Mouse (Mus musculus): ENCODE data around the gene Rapgef2.
"Not testable (repeated sequence)": the region's sequence is repeated elsewhere in the genome, so short reads cannot be mapped to it uniquely, and the experiment has no call there.

Rapgef2 gene

GRCm38 (mm10) chr3:79202275-79203153 lies 83.8 kb downstream of the Rapgef2 start:
- DNase-seq (ENCODE audit: low read depth) = peak; percentile 59

- DNase-seq (ENCODE audit: low read depth) = peak; percentile 29
Measured at GRCm38 (mm10) chr3:79196708-79197437, 89.4 kb downstream of the Rapgef2 start.

- no peak for DNase-seq (ENCODE audit: low read depth)
Measured at GRCm38 (mm10) chr3:79195280-79195679, 91.0 kb downstream of the Rapgef2 start.

- DNase-seq (ENCODE audit: low read depth) = no peak
Measured at GRCm38 (mm10) chr3:79194111-79194793, 92.1 kb downstream of the Rapgef2 start.

GRCm38 (mm10) chr3:79193001-79193400 lies 93.3 kb downstream of the Rapgef2 start:
- DNase-seq (ENCODE audit: low read depth) = no peak

- DNase-seq (ENCODE audit: low read depth) = no peak
Measured at GRCm38 (mm10) chr3:79191981-79192380, 94.3 kb downstream of the Rapgef2 start.

- no peak for DNase-seq (ENCODE audit: low read depth)
Measured at GRCm38 (mm10) chr3:79191471-79191870, 94.8 kb downstream of the Rapgef2 start.

- no peak for DNase-seq (ENCODE audit: low read depth)
Measured at GRCm38 (mm10) chr3:79190377-79190776, 95.9 kb downstream of the Rapgef2 start.

- DNase-seq (ENCODE audit: low read depth) = no peak
Measured at GRCm38 (mm10) chr3:79187912-79188311, 98.4 kb downstream of the Rapgef2 start.

- no peak for DNase-seq (ENCODE audit: low read depth)
Measured at GRCm38 (mm10) chr3:79182290-79182689, 104.0 kb downstream of the Rapgef2 start.

- no peak for DNase-seq (ENCODE audit: low read depth)
Measured at GRCm38 (mm10) chr3:79181248-79181991, 104.9 kb downstream of the Rapgef2 start.

- DNase-seq (ENCODE audit: low read depth) = no peak
Measured at GRCm38 (mm10) chr3:79180086-79180485, 106.2 kb downstream of the Rapgef2 start.

GRCm38 (mm10) chr3:79179499-79180053 lies 106.7 kb downstream of the Rapgef2 start:
- no peak for DNase-seq (ENCODE audit: low read depth)

GRCm38 (mm10) chr3:79178708-79179107 lies 107.6 kb downstream of the Rapgef2 start:
- no peak for DNase-seq (ENCODE audit: low read depth)

GRCm38 (mm10) chr3:79178070-79178469 lies 108.2 kb downstream of the Rapgef2 start:
- no peak for DNase-seq (ENCODE audit: low read depth)

- no peak for DNase-seq (ENCODE audit: low read depth)
Measured at GRCm38 (mm10) chr3:79177136-79177870, 109.0 kb downstream of the Rapgef2 start.

- no peak for DNase-seq (ENCODE audit: low read depth)
Measured at GRCm38 (mm10) chr3:79174168-79174567, 112.1 kb downstream of the Rapgef2 start.

GRCm38 (mm10) chr3:79173291-79173690 lies 113.0 kb downstream of the Rapgef2 start:
- no peak for DNase-seq (ENCODE audit: low read depth)

- not testable (repeated sequence) for DNase-seq (ENCODE audit: low read depth)
Measured at GRCm38 (mm10) chr3:79171146-79171545, 115.2 kb downstream of the Rapgef2 start.

GRCm38 (mm10) chr3:79168168-79168827 lies 118.0 kb downstream of the Rapgef2 start:
- DNase-seq (ENCODE audit: low read depth) = no peak
